ENCODE assay signal across 17 mouse cellular contexts in the genomic region with DNA sequence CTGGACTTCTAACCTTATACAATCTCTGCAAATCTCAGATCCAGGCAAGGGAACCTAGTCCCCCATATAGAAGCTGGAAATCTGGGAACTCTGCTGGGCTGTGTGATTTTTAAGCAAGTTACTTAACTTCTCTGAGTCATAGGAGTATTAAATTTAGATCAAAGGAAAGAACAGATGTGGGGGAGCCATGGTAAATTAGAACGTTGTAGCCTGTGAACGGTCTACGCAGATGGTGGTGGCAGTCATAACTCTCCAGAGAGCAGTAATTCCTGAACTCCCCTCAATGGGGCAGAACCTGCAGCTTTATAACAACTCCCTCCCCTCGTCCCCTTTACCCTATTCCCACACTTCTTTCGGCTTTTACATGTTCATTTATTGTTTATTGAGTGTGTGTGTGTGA. TPM values are rescaled to one million over a fixed set of nuclear protein-coding genes. Genes with fewer than 3 reads are reported as not detected.
DNase-seq lines count a peak whose midpoint lies in the region; ATAC-seq and TF ChIP-seq lines count a peak whose summit lies in the region.
"Had no signal": no experiment of that assay in that cellular context is flagged by ENCODE, and none has a peak within 500 bp of the region (broad histone marks: within the 10 kb centered on the region; RNA-seq: fewer than 3 reads in every experiment).

No protein-coding gene starts in this region.

- no peak overlapping the region for H3K4me3 ChIP-seq in kidney, embryonic 15.5 days (replicated peaks)
- H3K4me3 ChIP-seq in neural tube, embryonic 12.5 days, result no peak overlapping the region
- H3K4me3 ChIP-seq in neural tube, embryonic 15.5 days (replicated peaks), result no peak overlapping the region
- H3K4me3 ChIP-seq in myocyte, result no peak overlapping the region
- no peak overlapping the region for H3K4me3 ChIP-seq in midbrain, embryonic 14.5 days (replicated peaks; ENCODE audit: low read depth, low read length)
- H3K4me3 ChIP-seq: embryonic facial prominence, embryonic 10.5 days; midbrain, embryonic 12.5 days; stomach, embryonic 15.5 days had no signal

- no peak overlapping the region for H3K9ac ChIP-seq in kidney, embryonic 15.5 days
- H3K9ac ChIP-seq in neural tube, embryonic 12.5 days, result no peak overlapping the region
- H3K9ac ChIP-seq in neural tube, embryonic 15.5 days (replicated peaks), result no peak overlapping the region
- no peak overlapping the region for H3K9ac ChIP-seq in midbrain, embryonic 14.5 days (replicated peaks; ENCODE audit: low read length)
- H3K9ac ChIP-seq: midbrain, embryonic 12.5 days; stomach, embryonic 15.5 days had no signal

- H3ac ChIP-seq in myocyte (ENCODE audit: control insufficient read depth, insufficient read length), result no peak overlapping the region

- no peak overlapping the region for H3K4me2 ChIP-seq in kidney, embryonic 15.5 days
- H3K4me2 ChIP-seq in neural tube, embryonic 12.5 days (replicated peaks), result no peak overlapping the region
- H3K4me2 ChIP-seq in neural tube, embryonic 15.5 days, result no peak overlapping the region
- peak overlapping the region; percentile 68 for H3K4me2 ChIP-seq in myocyte (ENCODE audit: low read depth)
- H3K4me2 ChIP-seq in midbrain, embryonic 14.5 days (ENCODE audit: low read length), result no peak overlapping the region
- H3K4me2 ChIP-seq: midbrain, embryonic 12.5 days; stomach, embryonic 15.5 days had no signal

- H3K4me1 ChIP-seq in kidney, embryonic 15.5 days, result peaks cover 18% of the 10 kb centered on the region
- H3K4me1 ChIP-seq in neural tube, embryonic 12.5 days, result peaks cover 3% of the 10 kb centered on the region; the same call in 1 of the 2 replicates
- H3K4me1 ChIP-seq in neural tube, embryonic 15.5 days, result no peaks in the 10 kb centered on the region
- no peaks in the 10 kb centered on the region for H3K4me1 ChIP-seq in midbrain, embryonic 14.5 days (ENCODE audit: control insufficient read depth, insufficient read depth, low read length)
- H3K4me1 ChIP-seq: midbrain, embryonic 12.5 days; stomach, embryonic 15.5 days had no signal

- DNase-seq in kidney, adult 18-20 months, result no peak
- peak; percentile 70 for DNase-seq in left cerebral cortex, adult 9 months (ENCODE audit: low spot score in 2 of 2)
- DNase-seq in cerebellum, adult 9-11 months, result no peak
- DNase-seq in midbrain, embryonic 14.5 days, result no peak
- DNase-seq: cerebellum, adult 2 months; heart, postnatal 14 days; kidney, postnatal 14 days; thymus, postnatal 36 days had no signal

- 0 out of 2 replicates have a peak, but pooled peaks have one; percentile 46 for ATAC-seq in kidney, embryonic 15.5 days (replicated peaks; ENCODE audit: low FRiP score)
- peak; percentile 46; the same call in 1 of the 2 replicates for ATAC-seq in neural tube, embryonic 12.5 days (ENCODE audit: low FRiP score, low read depth)
- no peak for ATAC-seq in neural tube, embryonic 15.5 days (ENCODE audit: low FRiP score)
- no peak for ATAC-seq in midbrain, embryonic 14.5 days (ENCODE audit: low FRiP score, low TSS enrichment)
- ATAC-seq: inflammation-experienced regulatory T-cells, adult 6 months had no signal

- H3K9me3 ChIP-seq in kidney, embryonic 15.5 days (replicated peaks), result no peaks in the 10 kb centered on the region
- no peaks in the 10 kb centered on the region for H3K9me3 ChIP-seq in neural tube, embryonic 12.5 days
- no peaks in the 10 kb centered on the region for H3K9me3 ChIP-seq in neural tube, embryonic 15.5 days (replicated peaks)
- H3K9me3 ChIP-seq in midbrain, embryonic 14.5 days (ENCODE audit: control insufficient read depth, low read length), result no peaks in the 10 kb centered on the region
- H3K9me3 ChIP-seq: embryonic facial prominence, embryonic 10.5 days; midbrain, embryonic 12.5 days; stomach, embryonic 15.5 days had no signal

- H3K79me2 ChIP-seq in myocyte (ENCODE audit: control insufficient read depth, insufficient read depth), result no peaks in the 10 kb centered on the region

- no peak for TF ChIP-seq POLR2A in myocyte (IDR thresholded peaks at IDR 0.05; ENCODE audit: insufficient read length, low read depth)

- H3K27ac ChIP-seq in kidney, embryonic 15.5 days, result no peak overlapping the region
- no peak overlapping the region for H3K27ac ChIP-seq in neural tube, embryonic 12.5 days
- no peak overlapping the region for H3K27ac ChIP-seq in neural tube, embryonic 15.5 days (replicated peaks)
- no peak overlapping the region for H3K27ac ChIP-seq in midbrain, embryonic 14.5 days (replicated peaks; ENCODE audit: low read depth, low read length)
- H3K27ac ChIP-seq: embryonic facial prominence, embryonic 10.5 days; midbrain, embryonic 12.5 days; stomach, embryonic 15.5 days had no signal

- H3K27me3 ChIP-seq in kidney, embryonic 15.5 days, result no peaks in the 10 kb centered on the region
- H3K27me3 ChIP-seq in neural tube, embryonic 12.5 days (replicated peaks), result no peaks in the 10 kb centered on the region
- H3K27me3 ChIP-seq in neural tube, embryonic 15.5 days (replicated peaks), result no peaks in the 10 kb centered on the region
- no peaks in the 10 kb centered on the region for H3K27me3 ChIP-seq in myocyte (ENCODE audit: control insufficient read depth, insufficient read depth, insufficient read length)
- H3K27me3 ChIP-seq in midbrain, embryonic 14.5 days (ENCODE audit: control insufficient read depth, insufficient read depth, low read length), result no peaks in the 10 kb centered on the region
- H3K27me3 ChIP-seq: CH12.LX; midbrain, embryonic 12.5 days; stomach, embryonic 15.5 days had no signal

- 16% methylated on average over 5 of the region's 5 CpGs for WGBS in kidney, embryonic 15.5 days
- WGBS in neural tube, embryonic 12.5 days, result 40% methylated on average over 5 of the region's 5 CpGs
- 21% methylated on average over 5 of the region's 5 CpGs for WGBS in neural tube, embryonic 15.5 days
- 53% methylated on average over 5 of the region's 5 CpGs for WGBS in midbrain, embryonic 14.5 days

- no peaks in the 10 kb centered on the region for H3K36me3 ChIP-seq in kidney, embryonic 15.5 days
- no peaks in the 10 kb centered on the region for H3K36me3 ChIP-seq in neural tube, embryonic 12.5 days
- no peaks in the 10 kb centered on the region for H3K36me3 ChIP-seq in neural tube, embryonic 15.5 days
- no peaks in the 10 kb centered on the region for H3K36me3 ChIP-seq in myocyte (ENCODE audit: control insufficient read depth, insufficient read depth)
- no peaks in the 10 kb centered on the region for H3K36me3 ChIP-seq in midbrain, embryonic 14.5 days (ENCODE audit: control insufficient read depth, insufficient read depth, low read length)
- H3K36me3 ChIP-seq: embryonic facial prominence, embryonic 10.5 days; midbrain, embryonic 12.5 days; stomach, embryonic 15.5 days had no signal

TF ChIP-seq in myocyte, 11 proteins besides CTCF, POLR2A, EP300 and RAD21:
- TF ChIP-seq MAX (IDR thresholded peaks at IDR 0.05; ENCODE audit: low read depth) (no peak), REST (IDR thresholded peaks at IDR 0.05; ENCODE audit: insufficient read depth, insufficient read length) (no peak), TCF3 (IDR thresholded peaks at IDR 0.05; ENCODE audit: insufficient read length, low read depth) (no peak), USF1 (IDR thresholded peaks at IDR 0.05; ENCODE audit: low read depth) (no peak), E2F4 (IDR thresholded peaks at IDR 0.05; ENCODE audit: insufficient read depth) (no peak), TCF12 (IDR thresholded peaks at IDR 0.05; ENCODE audit: insufficient read depth, poor library complexity, severe bottlenecking) (no peak), POLR2AphosphoS2 (IDR thresholded peaks at IDR 0.05; ENCODE audit: insufficient read length, low read depth) (no peak), MYOD1 (IDR thresholded peaks at IDR 0.05; ENCODE audit: control insufficient read depth in 1 of 3, insufficient read length in 2 of 3, low read depth in 2 of 3) (peak; percentile 12 to 67 (median 66)), CEBPB (IDR thresholded peaks at IDR 0.05; ENCODE audit: insufficient read depth, poor library complexity, severe bottlenecking) (0 out of 2 replicates have a peak, but pooled peaks have one; percentile 13), MYOG (IDR thresholded peaks at IDR 0.05; ENCODE audit: control insufficient read depth in 1 of 3, insufficient read depth in 1 of 3, insufficient read length in 2 of 3, low read depth in 2 of 3) (no peak), SRF (IDR thresholded peaks at IDR 0.05; ENCODE audit: control insufficient read depth, insufficient read length, low read depth) (no peak)

RNA-seq across cellular contexts. Expression of gene Mrtfb, which starts 48.6 kb away (rescaled TPM):
- polyA plus RNA-seq in kidney, embryonic 15.5 days (2015; fragmentation: Nextera tagmentation; extraction: Ambion mirVana), result 19.9 and 21.2 TPM in 2 replicates
- 12.1 and 14.8 TPM in 2 replicates for polyA plus RNA-seq in neural tube, embryonic 12.5 days (2016; fragmentation: Nextera tagmentation; extraction: Ambion mirVana)
- polyA plus RNA-seq in neural tube, embryonic 15.5 days (2015; fragmentation: Nextera tagmentation; extraction: Ambion mirVana), result 9.9 and 14.2 TPM in 2 replicates
- polyA plus RNA-seq in myocyte (2012; fragmentation: generic; extraction: Trizol), result 5.2 TPM
- polyA plus RNA-seq in midbrain, embryonic 14.5 days (2014; fragmentation: Nextera tagmentation; extraction: Ambion mirVana), result 13.0 and 14.9 TPM in 2 replicates

Comparison
In these comparisons a context has a peak if more than half of its experiments do, and no peak if none do; other contexts are left out.
1. ATAC-seq: peak in kidney, embryonic 15.5 days (single experiment) and neural tube, embryonic 12.5 days (single experiment); none in neural tube, embryonic 15.5 days (single experiment) and midbrain, embryonic 14.5 days (single experiment).
2. DNase-seq: peak in left cerebral cortex, adult 9 months (2 of 2); none in kidney, adult 18-20 months (single experiment), cerebellum, adult 9-11 months (single experiment) and midbrain, embryonic 14.5 days (single experiment).